Mouse (Mus musculus): ENCODE results near the gene Rragd.

GRCm38 (mm10) chr4:32997571-32997970 lies 14.7 kb downstream of the Rragd start:
- TF ChIP-seq CTCF (IDR thresholded peaks at IDR 0.05; ENCODE audit: borderline replicate concordance, control insufficient read depth, extremely low read depth, insufficient read depth, low read length, poor library complexity) = no peak
- TF ChIP-seq POLR2A (IDR thresholded peaks at IDR 0.05; ENCODE audit: control insufficient read depth, extremely low read depth, insufficient read depth, low read length, poor library complexity) = no peak

Measured in thymus, adult 2 months (tissue).